Mouse (Mus musculus) myocyte (in vitro differentiated cells): ENCODE measurements around the gene Ferd3l.

Experiments used
- E2F4 ChIP-seq: IDR thresholded peaks from one replicate; pipeline ENCODE4 v1.6.1; 2011; ENCODE audit warnings: mild to moderate bottlenecking, control low read depth, moderate library complexity; ENCODE audit not compliant: insufficient read depth
- MYOD1 ChIP-seq, 3 experiments: IDR thresholded peaks; one replicate each; pipeline ENCODE4 v1.6.1; 2011; ENCODE audit warnings: control low read depth in 2 of 3, low read depth in 2 of 3, mild to moderate bottlenecking in 2 of 3, moderate library complexity in 1 of 3; ENCODE audit not compliant: insufficient read length in 2 of 3, control insufficient read depth in 1 of 3
- MYOG ChIP-seq, 3 experiments: IDR thresholded peaks; one replicate each; pipeline ENCODE4 v1.6.1; 2011; ENCODE audit warnings: control low read depth in 2 of 3, low read depth in 2 of 3, mild to moderate bottlenecking in 2 of 3; ENCODE audit not compliant: insufficient read length in 2 of 3, control insufficient read depth in 1 of 3, insufficient read depth in 1 of 3
- POLR2A ChIP-seq: IDR thresholded peaks from one replicate; pipeline ENCODE4 v1.6.1; 2011; ENCODE audit warnings: low read depth, mild to moderate bottlenecking, control low read depth, moderate library complexity; ENCODE audit not compliant: insufficient read length
- POLR2AphosphoS2 ChIP-seq: IDR thresholded peaks from one replicate; pipeline ENCODE4 v1.6.1; 2011; ENCODE audit warnings: low read depth, control low read depth; ENCODE audit not compliant: insufficient read length
- REST ChIP-seq: IDR thresholded peaks from one replicate; pipeline ENCODE4 v1.6.1; 2011; ENCODE audit warnings: mild to moderate bottlenecking, control low read depth, moderate library complexity; ENCODE audit not compliant: insufficient read depth, insufficient read length
- TCF12 ChIP-seq: IDR thresholded peaks from one replicate; pipeline ENCODE4 v1.6.1; 2011; ENCODE audit warnings: mild to moderate bottlenecking, control low read depth; ENCODE audit not compliant: poor library complexity, insufficient read depth, severe bottlenecking
- TCF3 ChIP-seq: IDR thresholded peaks from one replicate; pipeline ENCODE4 v1.6.1; 2011; ENCODE audit warnings: low read depth, control low read depth; ENCODE audit not compliant: insufficient read length
- USF1 ChIP-seq: IDR thresholded peaks from one replicate; pipeline ENCODE4 v1.6.1; 2011; ENCODE audit warnings: low read depth, mild to moderate bottlenecking, control low read depth, moderate library complexity

DNA sequence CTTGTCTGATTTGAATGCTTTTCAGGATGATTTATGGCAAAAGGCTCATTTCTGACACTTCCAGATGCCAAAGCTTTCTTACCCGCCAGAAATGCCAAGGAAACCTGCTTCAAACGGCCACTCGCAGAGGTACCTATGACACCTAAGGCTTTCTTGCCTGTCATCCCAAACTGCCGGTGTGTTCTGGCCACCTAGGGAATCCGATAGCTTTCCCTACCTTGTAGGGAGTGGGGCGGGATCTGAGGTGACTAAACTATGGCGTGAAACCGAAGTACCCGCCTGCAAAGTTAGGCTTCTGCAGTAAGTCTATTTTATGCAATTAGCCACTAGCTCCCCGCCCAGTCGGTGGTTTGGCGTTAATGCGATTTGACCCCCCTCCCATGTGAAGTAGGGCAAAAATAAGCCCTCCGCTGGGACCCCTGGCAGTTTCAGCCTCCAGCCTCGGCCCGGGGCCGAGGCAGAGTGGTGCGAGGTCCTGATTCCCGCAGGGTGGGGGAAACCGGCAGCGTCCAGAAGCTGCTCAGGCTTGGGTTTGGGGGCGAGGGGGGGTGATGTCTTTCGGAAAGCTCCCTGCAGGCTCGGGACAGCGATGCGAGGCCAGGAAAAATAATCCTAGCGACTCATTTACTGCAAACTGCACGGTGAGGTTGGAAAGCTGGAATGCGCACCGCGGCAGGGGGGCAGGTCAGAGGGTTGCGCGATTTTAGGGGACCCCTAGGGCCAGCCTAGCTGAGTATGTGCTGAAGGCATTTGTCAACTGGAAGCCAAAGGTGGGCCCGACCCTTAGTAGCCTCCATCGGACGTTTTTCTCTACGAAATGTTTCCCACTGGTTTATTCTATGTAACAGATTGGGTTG is 40.0 kb downstream of the Ferd3l start:
- no peak for TF ChIP-seq POLR2A
- TF ChIP-seq USF1: no peak
- TF ChIP-seq MYOG (IDR thresholded peaks at IDR 0.05; ENCODE audit: control insufficient read depth in 1 of 3, insufficient read depth in 1 of 3, insufficient read length in 2 of 3, low read depth in 2 of 3): no peak
- no peak for TF ChIP-seq TCF3
- no peak for TF ChIP-seq MYOD1 (IDR thresholded peaks at IDR 0.05; ENCODE audit: control insufficient read depth in 1 of 3, insufficient read length in 2 of 3, low read depth in 2 of 3)
- TF ChIP-seq POLR2AphosphoS2: no peak
- no peak for TF ChIP-seq E2F4
- TF ChIP-seq TCF12: no peak
- TF ChIP-seq REST: no peak
